Mouse (Mus musculus) intestine, embryonic 16.5 days (tissue): ENCODE data around the gene Erc1. TPM values are rescaled to one million over a fixed set of nuclear protein-coding genes. Genes with fewer than 3 reads are reported as not detected.
A peak's percentile ranks its signal among the peaks of the same experiment; 100 is the strongest.

Experiments used
- ATAC-seq: fragments of 200-750 bp; cut with Nextera tagmentation; 2 replicates; pipeline ENCODE4 v1.8.0; 2017; ENCODE audit warnings: moderate TSS enrichment, moderate library complexity
- H3K27ac ChIP-seq: fragments of 300-500 bp; sonication (generic); 2 replicates; pipeline ENCODE4 v1.5.1; 2014; ENCODE audit warnings: mild to moderate bottlenecking, low read length
- H3K27me3 ChIP-seq: fragments of 300-500 bp; sonication (generic); replicated peaks from 2 replicates; pipeline ENCODE4 v1.6.1; 2014; ENCODE audit warnings: low read length, control low read depth, mixed read lengths; ENCODE audit not compliant: control insufficient read depth, insufficient read depth
- H3K36me3 ChIP-seq: fragments of 300-500 bp; sonication (generic); 2 replicates; pipeline ENCODE4 v1.6.1; 2014; ENCODE audit warnings: low read length, control low read depth; ENCODE audit not compliant: control insufficient read depth, insufficient read depth
- H3K4me1 ChIP-seq: fragments of 300-500 bp; sonication (generic); 2 replicates; pipeline ENCODE4 v1.6.1; 2014; ENCODE audit warnings: low read length, control low read depth, mixed read lengths; ENCODE audit not compliant: control insufficient read depth, insufficient read depth
- H3K4me2 ChIP-seq: fragments of 300-500 bp; sonication (generic); 2 replicates; pipeline ENCODE4 v1.6.1; 2014; ENCODE audit warnings: low read depth, low read length, control low read depth
- H3K4me3 ChIP-seq: fragments of 300-500 bp; sonication (generic); 2 replicates; pipeline ENCODE4 v1.5.1; 2014; ENCODE audit warnings: mild to moderate bottlenecking, low read length
- H3K9ac ChIP-seq: fragments of 300-500 bp; sonication (generic); 2 replicates; pipeline ENCODE4 v1.6.1; 2014; ENCODE audit warnings: low read depth, low read length
- H3K9me3 ChIP-seq: fragments of 300-500 bp; sonication (generic); 2 replicates; pipeline ENCODE4 v1.6.1; 2016; ENCODE audit warnings: low read length, control low read depth; ENCODE audit not compliant: control insufficient read depth
- WGBS: fragments of 180-500 bp; shearing (Covaris S2); extraction: QIAGEN DNeasy Blood & Tissue Kit; methylation state at CpG from one replicate; pipeline ENCODE4 v1.1.7; 2014; 5-methylcytosine and 5-hydroxymethylcytosine counted together
- polyA plus RNA-seq: library from polyadenylated mRNA; unstranded; fragments of >200 nt; fragmentation: Nextera tagmentation; extraction: Ambion mirVana; gene quantifications from 2 replicates; pipeline ENCODE4 v1.2.1, GENCODE M21; 2015

The Erc1 gene
- polyA plus RNA-seq, 1 experiment from 2014 or later = 8.0 TPM

DNA sequence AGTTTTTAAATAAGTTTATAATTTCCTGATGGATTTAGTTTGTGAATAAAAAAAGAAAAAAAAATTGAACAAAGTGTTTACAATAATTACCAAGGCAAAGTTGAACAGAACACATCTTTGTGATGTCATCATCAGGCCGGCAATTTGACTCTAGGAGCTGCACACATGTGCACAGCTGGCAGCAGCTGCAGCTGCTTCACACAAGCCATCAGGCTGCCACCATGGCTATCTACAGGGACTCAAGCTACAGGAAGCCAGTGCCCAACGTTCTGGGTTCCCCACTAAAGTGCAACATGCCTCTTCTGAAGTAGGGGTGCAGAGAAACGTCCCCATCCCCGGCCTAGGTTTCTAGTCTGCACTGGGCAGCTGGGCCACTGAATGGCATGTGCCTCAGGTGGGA, 277.2 kb downstream of the Erc1 start:
- no peaks in the 10 kb centered on the region for H3K36me3 ChIP-seq
- no peak overlapping the region for H3K27ac ChIP-seq
- H3K4me1 ChIP-seq = peaks cover 4% of the 10 kb centered on the region
- H3K9ac ChIP-seq = no peak overlapping the region
- WGBS = 67% methylated on average over 4 of the region's 4 CpGs
- no peaks in the 10 kb centered on the region for H3K27me3 ChIP-seq
- no peak overlapping the region for H3K4me3 ChIP-seq
- ATAC-seq = no peak
- no peak overlapping the region for H3K4me2 ChIP-seq
- no peaks in the 10 kb centered on the region for H3K9me3 ChIP-seq

DNA sequence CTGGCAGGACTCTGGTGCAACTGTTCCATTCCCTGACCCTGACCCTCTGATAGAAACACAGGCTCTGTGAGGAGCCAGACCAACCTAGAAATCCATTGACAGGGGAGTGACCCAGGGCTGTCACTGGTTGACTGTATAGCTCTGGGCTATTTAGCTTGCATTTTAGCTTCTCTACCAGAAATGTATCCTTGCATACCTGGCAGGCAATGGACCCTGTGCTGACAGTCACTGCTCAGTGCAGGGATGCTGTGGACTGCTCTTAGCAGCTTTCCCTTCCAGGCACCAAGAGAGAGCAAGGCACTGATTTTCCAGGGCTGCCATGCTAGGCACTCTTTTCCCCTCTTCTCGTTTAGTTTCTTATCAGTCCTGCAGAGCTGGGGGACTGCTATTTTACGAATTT, 279.6 kb downstream of the Erc1 start:
- H3K4me2 ChIP-seq = no peak overlapping the region
- ATAC-seq = no peak
- no peaks in the 10 kb centered on the region for H3K36me3 ChIP-seq
- no peak overlapping the region for H3K9ac ChIP-seq
- H3K27me3 ChIP-seq = no peaks in the 10 kb centered on the region
- no peaks in the 10 kb centered on the region for H3K9me3 ChIP-seq
- H3K4me3 ChIP-seq = no peak overlapping the region
- 74% methylated on average over 2 of the region's 2 CpGs for WGBS
- H3K4me1 ChIP-seq = peaks cover 6% of the 10 kb centered on the region
- H3K27ac ChIP-seq = no peak overlapping the region

DNA sequence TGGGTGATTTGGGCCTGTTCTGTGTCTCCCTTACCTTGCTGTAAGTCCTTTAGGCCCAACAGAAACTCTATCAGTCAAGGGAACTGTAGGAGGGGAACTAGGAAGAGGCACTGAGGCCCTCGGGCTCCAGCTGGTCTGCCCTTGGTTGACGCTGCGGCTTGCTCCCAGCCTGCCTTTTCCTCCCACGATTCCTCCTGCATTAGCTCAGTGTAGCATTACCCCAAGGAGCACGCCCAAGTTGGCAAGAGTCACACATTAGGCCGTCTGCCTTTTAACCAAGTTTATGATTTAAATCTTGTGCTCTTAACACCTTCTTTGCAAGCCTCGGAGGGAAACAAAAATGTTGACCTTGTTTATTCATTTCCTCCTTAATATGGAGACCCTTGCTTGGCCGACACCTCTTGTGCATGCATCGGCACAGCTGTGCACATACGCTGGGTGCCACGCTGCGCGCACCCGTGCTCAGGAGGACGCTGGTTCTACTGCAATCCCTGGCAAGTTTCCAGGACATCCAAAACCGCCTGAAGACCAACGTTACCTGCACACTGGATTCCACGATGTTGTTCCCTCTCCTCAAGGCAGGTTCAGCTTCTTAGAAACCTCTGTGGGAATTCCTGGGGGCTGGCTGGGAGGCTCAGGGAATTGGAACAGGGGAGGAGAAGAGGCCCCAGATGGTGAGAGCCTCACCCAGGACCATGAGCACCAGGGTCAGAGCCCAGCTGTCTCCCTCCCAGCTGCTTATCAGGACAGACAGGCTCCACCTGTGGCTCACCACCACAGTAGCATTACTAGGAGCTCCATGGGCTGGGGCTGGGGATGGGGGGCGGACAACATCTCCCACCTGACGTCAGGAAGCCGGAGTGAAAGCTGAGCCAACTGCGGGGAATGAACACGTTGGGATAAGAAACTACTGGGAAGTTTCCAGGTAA, 282.3 kb downstream of the Erc1 start:
- Histone ChIP-seq H3K4me2 (no peak overlapping the region), H3K9ac (no peak overlapping the region), H3K4me3 (no peak overlapping the region), H3K4me1 (peaks cover 6% of the 10 kb centered on the region), H3K9me3 (no peaks in the 10 kb centered on the region), H3K36me3 (no peaks in the 10 kb centered on the region), H3K27ac (no peak overlapping the region), H3K27me3 (no peaks in the 10 kb centered on the region)
- ATAC-seq = peak; percentile 54; the same call in 1 of the 2 replicates
- 62% methylated on average over 23 of the region's 23 CpGs for WGBS

DNA sequence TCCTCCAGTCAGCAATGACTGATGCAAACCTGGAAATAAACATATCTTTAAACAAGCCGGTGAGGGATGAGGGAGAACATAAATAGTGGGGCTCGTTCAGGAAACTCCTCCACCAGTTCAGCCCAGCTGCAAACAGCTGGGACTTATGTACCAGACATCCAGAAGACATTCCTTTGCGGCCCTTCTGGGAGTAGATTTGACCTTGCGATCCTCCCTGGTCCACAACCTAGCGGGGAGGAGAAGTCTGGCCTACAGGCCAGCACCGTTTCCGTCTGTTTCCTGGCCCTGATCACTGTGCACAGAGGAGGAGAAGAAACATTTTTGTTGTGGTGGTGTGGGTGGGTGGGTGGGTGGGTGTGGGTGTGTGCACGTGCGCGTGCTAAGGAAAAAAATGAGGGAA, 285.4 kb downstream of the Erc1 start:
- H3K9me3 ChIP-seq = no peaks in the 10 kb centered on the region
- peaks cover 9% of the 10 kb centered on the region for H3K4me1 ChIP-seq
- no peaks in the 10 kb centered on the region for H3K27me3 ChIP-seq
- ATAC-seq = peak; percentile 53
- no peak overlapping the region for H3K4me3 ChIP-seq
- no peak overlapping the region for H3K4me2 ChIP-seq
- H3K36me3 ChIP-seq = no peaks in the 10 kb centered on the region
- no peak overlapping the region for H3K27ac ChIP-seq
- 53% methylated on average over 10 of the region's 10 CpGs for WGBS
- H3K9ac ChIP-seq = no peak overlapping the region

DNA sequence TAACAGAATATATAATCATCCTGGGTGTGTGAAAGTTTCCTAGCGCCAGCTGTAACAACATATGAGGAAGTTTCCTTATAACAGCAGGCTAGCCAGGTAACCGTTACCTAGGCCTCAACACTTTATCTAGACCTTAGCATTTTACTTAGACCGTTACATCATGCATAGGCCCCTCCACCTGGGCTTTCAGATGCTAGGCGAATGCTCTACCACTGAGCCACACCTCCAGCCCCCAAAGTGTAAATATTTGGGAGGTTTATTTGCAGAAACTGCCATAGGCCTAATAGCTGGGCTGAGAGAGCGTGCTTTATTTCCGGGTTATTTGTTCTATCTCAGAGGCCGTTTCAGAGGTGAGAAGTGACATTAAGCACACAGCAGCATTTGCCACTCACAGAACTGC, 289.1 kb downstream of the Erc1 start:
- H3K27ac ChIP-seq = no peak overlapping the region
- H3K4me2 ChIP-seq = no peak overlapping the region
- no peak overlapping the region for H3K9ac ChIP-seq
- no peaks in the 10 kb centered on the region for H3K9me3 ChIP-seq
- no peaks in the 10 kb centered on the region for H3K27me3 ChIP-seq
- H3K36me3 ChIP-seq = no peaks in the 10 kb centered on the region
- 0 out of 2 replicates have a peak, but pooled peaks cover 3% of the 10 kb centered on the region for H3K4me1 ChIP-seq
- no peak overlapping the region for H3K4me3 ChIP-seq
- ATAC-seq = no peak
- 51% methylated on average over 7 of the region's 7 CpGs for whole genome bisulfite sequencing

- WGBS = 72% methylated on average over 8 of the region's 8 CpGs
- no peaks in the 10 kb centered on the region for H3K27me3 ChIP-seq
- no peak overlapping the region for H3K4me3 ChIP-seq
- no peaks in the 10 kb centered on the region for H3K9me3 ChIP-seq
- no peak overlapping the region for H3K9ac ChIP-seq
- 0 out of 2 replicates have a peak, but pooled peaks cover 3% of the 10 kb centered on the region for H3K4me1 ChIP-seq
- no peak overlapping the region for H3K27ac ChIP-seq
- no peak for ATAC-seq
- H3K36me3 ChIP-seq = no peaks in the 10 kb centered on the region
- H3K4me2 ChIP-seq = no peak overlapping the region
These were observed 293.5 kb downstream of the Erc1 start for GRCm38 (mm10) chr6:119554439-119554838.

GRCm38 (mm10) chr6:119544518-119544864, 303.5 kb downstream of the Erc1 start:
- peak overlapping the region; percentile 96 for H3K4me2 ChIP-seq
- H3K9me3 ChIP-seq = no peaks in the 10 kb centered on the region
- H3K27me3 ChIP-seq = peaks cover 15% of the 10 kb centered on the region
- no peaks in the 10 kb centered on the region for H3K36me3 ChIP-seq
- 2% methylated on average over 14 of the region's 14 CpGs for WGBS
- peak; percentile 43 for ATAC-seq
- H3K4me1 ChIP-seq = peaks cover 2% of the 10 kb centered on the region; the same call in 1 of the 2 replicates
- H3K9ac ChIP-seq = peak overlapping the region; percentile 75
- H3K27ac ChIP-seq = no peak overlapping the region
- peak overlapping the region; percentile 73 for H3K4me3 ChIP-seq

DNA sequence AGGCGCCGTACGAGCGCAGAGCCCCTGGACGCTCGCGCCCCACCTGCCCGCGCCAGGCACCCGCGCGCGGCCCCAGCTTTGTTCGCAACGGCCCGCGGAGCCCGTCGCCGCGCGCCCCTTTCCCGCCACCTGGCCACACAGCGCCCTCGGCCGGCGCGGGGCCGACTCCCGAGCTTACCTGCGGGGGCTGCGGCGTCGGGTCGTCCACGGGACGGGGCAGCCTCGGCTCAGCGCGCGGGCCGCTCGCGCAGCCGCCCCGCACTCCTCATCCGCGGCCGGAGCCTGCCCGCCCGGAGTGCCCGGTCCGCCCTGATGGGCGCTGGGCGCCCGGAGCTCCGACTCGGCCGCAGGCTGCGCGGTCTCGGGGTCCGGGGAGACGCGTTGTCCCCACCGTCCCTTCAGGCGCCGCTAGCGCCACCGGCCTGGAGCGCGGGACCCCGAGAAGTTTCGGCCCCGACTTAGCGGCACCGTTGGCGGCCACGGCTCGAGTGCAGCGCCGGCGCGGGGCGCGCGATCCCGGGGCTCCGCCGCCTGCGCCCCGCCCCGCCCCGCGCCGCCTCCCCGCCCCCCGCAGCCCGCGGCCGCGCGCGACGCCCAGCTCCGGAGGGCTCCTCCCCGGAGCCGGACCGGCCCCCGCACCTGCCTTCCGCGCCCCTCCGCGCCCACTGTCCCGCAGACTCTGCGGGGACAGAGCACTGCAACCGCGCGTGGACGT, 304.0 kb downstream of the Erc1 start, which contains the start of gene Wnt5b:
Gene Wnt5b (minus strand): TSS at position 545 of the 715 bp plus-strand sequence.
- Histone ChIP-seq H3K9ac (peak within 1 kb of the TSS; percentile 75), H3K4me3 (peak within 1 kb of the TSS; percentile 73), H3K9me3 (no peaks in the 10 kb centered on the region), H3K27ac (no peak within 1 kb of the TSS; the same call in 1 of the 2 replicates), H3K4me1 (peaks cover 2% of the 10 kb centered on the region; the same call in 1 of the 2 replicates), H3K4me2 (peak within 1 kb of the TSS; percentile 96), H3K27me3 (peaks cover 15% of the 10 kb centered on the region), H3K36me3 (no peaks in the 10 kb centered on the region)
- ATAC-seq = peak; percentile 82
- under 1% methylated on average over 117 of the region's 120 CpGs for WGBS

GRCm38 (mm10) chr6:119543456-119543802, 304.5 kb downstream of the Erc1 start:
- Histone ChIP-seq H3K4me2 (peak overlapping the region; percentile 96), H3K4me1 (peaks cover 2% of the 10 kb centered on the region; the same call in 1 of the 2 replicates), H3K36me3 (no peaks in the 10 kb centered on the region), H3K27ac (no peak overlapping the region), H3K27me3 (peaks cover 15% of the 10 kb centered on the region), H3K4me3 (peak overlapping the region; percentile 73), H3K9me3 (no peaks in the 10 kb centered on the region), H3K9ac (peak overlapping the region; percentile 75)
- peak; percentile 21 for ATAC-seq
- 2% methylated on average over 30 of the region's 30 CpGs for WGBS
